Mouse (Mus musculus): ENCODE measurements around the gene Rasl10a. TPM values are rescaled to one million over a fixed set of nuclear protein-coding genes. Genes with fewer than 3 reads are reported as not detected.

Rasl10a gene
- polyA plus RNA-seq, 1 experiment from 2014 or later: 0.50 TPM

DNA sequence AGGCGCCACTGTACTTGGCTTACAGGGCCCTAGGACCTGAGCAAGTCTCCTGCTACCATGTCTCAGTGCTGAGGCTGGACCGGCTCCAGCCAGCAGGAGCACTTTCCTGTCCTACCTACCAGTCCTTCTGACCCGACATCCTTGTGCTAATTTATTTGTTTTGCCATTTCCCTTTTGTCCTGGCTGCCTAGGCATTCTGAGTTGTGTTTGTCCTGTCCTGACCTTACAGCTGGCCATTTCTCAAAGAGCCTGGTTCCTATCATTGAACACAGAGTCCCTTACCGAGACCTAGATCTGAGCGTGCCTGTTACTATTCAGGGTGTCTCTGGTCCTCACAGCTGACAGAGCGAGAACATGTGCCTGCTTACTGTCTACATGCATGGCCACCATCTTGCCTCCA is 3.1 kb upstream of the Rasl10a start:
- Histone ChIP-seq H3K4me3 (replicated peaks) (no peak overlapping the region), H3K27me3 (peaks cover 55% of the 10 kb centered on the region), H3K36me3 (no peaks in the 10 kb centered on the region), H3K27ac (no peak overlapping the region), H3K9me3 (replicated peaks) (no peaks in the 10 kb centered on the region), H3K4me1 (replicated peaks) (peaks cover 20% of the 10 kb centered on the region), H3K9ac (no peak overlapping the region), H3K4me2 (no peak overlapping the region)
- ATAC-seq (ENCODE audit: low read depth) (no peak), DNase-seq (no peak)
- 67% methylated on average over 6 of the region's 6 CpGs for WGBS (ENCODE audit: insufficient replicate concordance)

- no peak for ATAC-seq (ENCODE audit: low read depth)
- H3K4me1 ChIP-seq (replicated peaks): peaks cover 25% of the 10 kb centered on the region
- DNase-seq: no peak
- H3K4me3 ChIP-seq (replicated peaks): no peak overlapping the region
- H3K27ac ChIP-seq: no peak overlapping the region
- no peak overlapping the region for H3K4me2 ChIP-seq
- H3K9me3 ChIP-seq (replicated peaks): no peaks in the 10 kb centered on the region
- WGBS (ENCODE audit: insufficient replicate concordance): 47% methylated on average over 23 of the region's 23 CpGs
- H3K27me3 ChIP-seq: peaks cover 66% of the 10 kb centered on the region
- no peak overlapping the region for H3K9ac ChIP-seq
- H3K36me3 ChIP-seq: no peaks in the 10 kb centered on the region
Observed at GRCm38 (mm10) chr11:5055945-5056938, 1.7 kb upstream of the Rasl10a start.

- Histone ChIP-seq H3K27ac (no peak overlapping the region), H3K27me3 (peaks cover 74% of the 10 kb centered on the region), H3K4me3 (replicated peaks) (no peak overlapping the region), H3K9me3 (replicated peaks) (no peaks in the 10 kb centered on the region), H3K9ac (no peak overlapping the region), H3K36me3 (no peaks in the 10 kb centered on the region), H3K4me1 (replicated peaks) (peaks cover 34% of the 10 kb centered on the region), H3K4me2 (no peak overlapping the region)
- DNase-seq: no peak
- WGBS (ENCODE audit: insufficient replicate concordance): 63% methylated on average over 8 of the region's 8 CpGs
- ATAC-seq (ENCODE audit: low read depth): no peak
Observed at GRCm38 (mm10) chr11:5057064-5057463, 864 bp upstream of the Rasl10a start.

- peak overlapping the region; percentile 55 for H3K4me3 ChIP-seq (replicated peaks)
- H3K9me3 ChIP-seq (replicated peaks): no peaks in the 10 kb centered on the region
- peak overlapping the region; percentile 45; the same call in 1 of the 2 replicates for H3K9ac ChIP-seq
- no peak for ATAC-seq (ENCODE audit: low read depth)
- H3K4me2 ChIP-seq: peak overlapping the region; percentile 69
- 20% methylated on average over 8 of the region's 8 CpGs for WGBS (ENCODE audit: insufficient replicate concordance)
- peaks cover 38% of the 10 kb centered on the region for H3K4me1 ChIP-seq (replicated peaks)
- H3K27ac ChIP-seq: no peak overlapping the region
- no peak for DNase-seq
- no peaks in the 10 kb centered on the region for H3K36me3 ChIP-seq
- H3K27me3 ChIP-seq: peaks cover 78% of the 10 kb centered on the region
Observed at GRCm38 (mm10) chr11:5057541-5057855, 430 bp upstream of the Rasl10a start.

DNA sequence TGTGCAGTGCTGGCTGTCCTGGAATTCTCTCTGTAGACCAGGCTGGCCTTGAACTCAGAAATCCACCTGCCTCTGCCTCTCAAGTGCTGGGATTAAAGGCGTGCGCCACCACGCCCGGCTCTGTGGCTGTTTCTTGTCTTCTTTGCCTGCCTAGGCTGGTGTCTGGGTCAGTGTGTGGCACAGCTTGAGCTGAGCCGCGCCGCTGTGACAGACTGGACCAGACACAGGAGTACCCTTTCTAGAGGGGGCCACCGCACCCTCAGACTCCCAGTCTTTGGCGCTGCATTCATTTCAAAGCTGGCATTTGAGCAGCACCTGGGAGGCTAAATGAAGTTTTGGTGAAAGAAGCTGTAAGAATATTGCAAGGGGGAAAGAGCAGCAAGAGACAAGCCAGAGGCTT is 855 bp downstream of the Rasl10a start:
- Histone ChIP-seq H3K27me3 (peaks cover 91% of the 10 kb centered on the region), H3K27ac (no peak overlapping the region), H3K4me2 (no peak overlapping the region; the same call in 1 of the 2 replicates), H3K9me3 (replicated peaks) (no peaks in the 10 kb centered on the region), H3K4me1 (replicated peaks) (peaks cover 50% of the 10 kb centered on the region), H3K36me3 (no peaks in the 10 kb centered on the region), H3K4me3 (replicated peaks) (0 out of 2 replicates have a peak overlapping the region, but pooled peaks have one; percentile 2), H3K9ac (no peak overlapping the region)
- DNase-seq: no peak
- no peak for ATAC-seq (ENCODE audit: low read depth)
- 28% methylated on average over 9 of the region's 9 CpGs for WGBS (ENCODE audit: insufficient replicate concordance)

GRCm38 (mm10) chr11:5059230-5059629 is 1.3 kb downstream of the Rasl10a start:
- H3K9me3 ChIP-seq (replicated peaks): no peaks in the 10 kb centered on the region
- DNase-seq (no peak), ATAC-seq (ENCODE audit: low read depth) (no peak)
- no peak overlapping the region for H3K4me2 ChIP-seq
- H3K9ac ChIP-seq: no peak overlapping the region
- peaks cover 96% of the 10 kb centered on the region for H3K27me3 ChIP-seq
- no peaks in the 10 kb centered on the region for H3K36me3 ChIP-seq
- H3K27ac ChIP-seq: no peak overlapping the region
- 0 out of 2 replicates have a peak overlapping the region, but pooled peaks have one; percentile 2 for H3K4me3 ChIP-seq (replicated peaks)
- H3K4me1 ChIP-seq (replicated peaks): peaks cover 55% of the 10 kb centered on the region
- 25% methylated on average over 14 of the region's 14 CpGs for WGBS (ENCODE audit: insufficient replicate concordance)

GRCm38 (mm10) chr11:5059704-5060156 is 1.8 kb downstream of the Rasl10a start:
- Histone ChIP-seq H3K9me3 (replicated peaks) (no peaks in the 10 kb centered on the region), H3K4me2 (no peak overlapping the region), H3K27me3 (peaks cover 100% of the 10 kb centered on the region), H3K9ac (no peak overlapping the region), H3K27ac (no peak overlapping the region), H3K4me1 (replicated peaks) (peaks cover 60% of the 10 kb centered on the region), H3K36me3 (no peaks in the 10 kb centered on the region), H3K4me3 (replicated peaks) (no peak overlapping the region)
- DNase-seq (no peak), ATAC-seq (ENCODE audit: low read depth) (no peak)
- WGBS (ENCODE audit: insufficient replicate concordance): 9% methylated on average over 27 of the region's 27 CpGs

DNA sequence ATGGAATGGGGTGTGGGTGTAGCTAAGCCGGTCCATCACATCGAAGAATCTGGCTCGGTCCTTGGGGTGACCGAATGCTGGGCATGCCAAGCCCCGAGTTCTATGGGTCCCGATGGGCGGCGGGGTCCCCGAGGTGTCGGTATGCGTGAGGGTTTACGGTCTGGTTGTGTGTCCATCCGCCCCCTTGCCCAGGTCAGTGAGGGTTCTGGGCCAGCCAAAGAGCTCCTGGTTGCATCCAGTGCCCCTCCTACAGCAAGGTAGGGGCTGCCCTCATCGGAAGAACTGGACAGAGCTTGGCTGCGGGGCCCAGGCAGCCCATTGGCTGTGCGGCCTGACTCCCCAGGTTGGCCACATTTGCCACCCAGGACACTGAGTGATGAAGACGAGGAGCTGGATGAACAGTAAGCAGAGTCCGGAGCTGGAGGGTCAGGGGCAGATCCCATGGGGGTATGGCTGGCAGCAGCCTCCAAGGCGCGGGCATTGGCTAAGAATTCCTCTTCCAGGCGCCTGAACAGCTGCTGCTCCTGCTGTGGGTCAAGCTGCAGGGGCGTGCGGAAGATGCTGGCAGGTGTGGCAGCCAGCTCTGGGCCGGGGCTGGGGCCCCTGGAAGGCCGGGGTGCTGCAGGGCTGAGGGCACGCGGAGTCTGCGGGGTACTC is 3.0 kb downstream of the Rasl10a start:
- Histone ChIP-seq H3K9me3 (replicated peaks) (no peaks in the 10 kb centered on the region), H3K4me3 (replicated peaks) (peak overlapping the region; percentile 48), H3K27me3 (peaks cover 91% of the 10 kb centered on the region), H3K9ac (peak overlapping the region; percentile 56; the same call in 1 of the 2 replicates), H3K4me2 (peak overlapping the region; percentile 74), H3K36me3 (no peaks in the 10 kb centered on the region), H3K27ac (no peak overlapping the region), H3K4me1 (replicated peaks) (peaks cover 69% of the 10 kb centered on the region)
- WGBS (ENCODE audit: insufficient replicate concordance): 60% methylated on average over 28 of the region's 28 CpGs
- no peak for DNase-seq
- no peak for ATAC-seq (ENCODE audit: low read depth)

- Histone ChIP-seq H3K9ac (peak overlapping the region; percentile 56), H3K4me1 (replicated peaks) (peaks cover 69% of the 10 kb centered on the region), H3K27ac (no peak overlapping the region), H3K4me2 (peak overlapping the region; percentile 74), H3K9me3 (replicated peaks) (no peaks in the 10 kb centered on the region), H3K36me3 (no peaks in the 10 kb centered on the region), H3K4me3 (replicated peaks) (peak overlapping the region; percentile 48), H3K27me3 (peaks cover 84% of the 10 kb centered on the region)
- peak; percentile 70 for DNase-seq
- ATAC-seq (ENCODE audit: low read depth): peak; percentile 30
- WGBS (ENCODE audit: insufficient replicate concordance): 7% methylated on average over 59 of the region's 62 CpGs
Observed at GRCm38 (mm10) chr11:5061413-5062139, 3.6 kb downstream of the Rasl10a start.

DNA sequence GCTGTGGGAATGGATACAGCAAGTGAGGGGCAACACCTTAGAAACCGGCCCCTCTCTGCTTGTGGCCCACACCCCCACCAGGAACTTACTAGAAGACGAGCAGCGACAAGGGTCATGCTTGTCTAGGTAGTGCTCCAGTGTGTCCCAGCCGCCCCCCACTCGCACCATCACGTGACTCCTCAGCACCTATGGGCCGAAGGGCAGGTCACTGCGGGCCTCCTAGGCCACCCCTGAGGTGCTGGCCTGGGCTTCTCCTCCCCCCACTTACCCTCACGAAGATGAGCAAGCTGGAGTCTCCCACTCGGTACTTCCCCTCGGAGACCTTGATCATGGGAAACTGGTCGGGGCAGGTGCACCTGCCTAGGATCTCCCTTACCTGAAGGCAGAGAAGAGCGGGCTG is 4.4 kb downstream of the Rasl10a start:
- DNase-seq (no peak), ATAC-seq (ENCODE audit: low read depth) (no peak)
- WGBS (ENCODE audit: insufficient replicate concordance): 36% methylated on average over 13 of the region's 13 CpGs
- Histone ChIP-seq H3K9me3 (replicated peaks) (no peaks in the 10 kb centered on the region), H3K9ac (0 out of 2 replicates have a peak overlapping the region, but pooled peaks have one; percentile 56), H3K36me3 (0 out of 2 replicates have a peak, but pooled peaks cover under 1% of the 10 kb centered on the region), H3K4me3 (replicated peaks) (peak overlapping the region; percentile 48), H3K27me3 (peaks cover 76% of the 10 kb centered on the region), H3K4me1 (replicated peaks) (peaks cover 76% of the 10 kb centered on the region), H3K27ac (no peak overlapping the region), H3K4me2 (peak overlapping the region; percentile 74)

Data from liver, embryonic 13.5 days (tissue).